Mouse (Mus musculus) forebrain, embryonic 13.5 days (tissue): ENCODE measurements around the gene Sh2d6. TPM values are rescaled to one million over a fixed set of nuclear protein-coding genes. Genes with fewer than 3 reads are reported as not detected.
A peak's percentile ranks its signal among the peaks of the same experiment; 100 is the strongest.
"Not testable (repeated sequence)": the region's sequence is repeated elsewhere in the genome, so short reads cannot be mapped to it uniquely, and the experiment has no call there.

ENCODE experiments used
- ATAC-seq: fragments of 200-750 bp; cut with Nextera tagmentation; 2 replicates; pipeline ENCODE4 v1.8.0; 2017
- H3K27ac ChIP-seq: fragments of 300-500 bp; sonication (generic); 2 replicates; pipeline ENCODE4 v1.5.1; 2015; ENCODE audit warnings: inconsistent platforms, mild to moderate bottlenecking, moderate library complexity
- H3K27me3 ChIP-seq: fragments of 300-500 bp; sonication (generic); 2 replicates; pipeline ENCODE4 v1.6.1; 2015; ENCODE audit warnings: mild to moderate bottlenecking, inconsistent platforms
- H3K36me3 ChIP-seq: fragments of 300-500 bp; sonication (generic); 2 replicates; pipeline ENCODE4 v1.6.1; 2015; ENCODE audit warnings: mild to moderate bottlenecking, inconsistent platforms; ENCODE audit not compliant: poor library complexity, severe bottlenecking
- H3K4me1 ChIP-seq: fragments of 300-500 bp; sonication (generic); 2 replicates; pipeline ENCODE4 v1.6.1; 2015; ENCODE audit warnings: inconsistent platforms
- H3K4me2 ChIP-seq: fragments of 300-500 bp; sonication (generic); 2 replicates; pipeline ENCODE4 v1.6.1; 2015; ENCODE audit warnings: inconsistent platforms, mild to moderate bottlenecking, moderate library complexity
- H3K4me3 ChIP-seq: fragments of 300-500 bp; sonication (generic); 2 replicates; pipeline ENCODE4 v1.5.1; 2015; ENCODE audit warnings: mild to moderate bottlenecking, inconsistent platforms
- H3K9ac ChIP-seq: fragments of 300-500 bp; sonication (generic); 2 replicates; pipeline ENCODE4 v1.6.1; 2015; ENCODE audit warnings: mild to moderate bottlenecking, inconsistent platforms
- H3K9me3 ChIP-seq: fragments of 300-500 bp; sonication (generic); replicated peaks from 2 replicates; pipeline ENCODE4 v1.6.1; 2016; ENCODE audit warnings: inconsistent platforms
- WGBS: fragments of 180-500 bp; shearing (Covaris S2); methylation state at CpG from one replicate; pipeline ENCODE4 v1.1.7; 2015; 5-methylcytosine and 5-hydroxymethylcytosine counted together
- polyA plus RNA-seq: library from polyadenylated mRNA; unstranded; fragments of >200 nt; fragmentation: Nextera tagmentation; extraction: Ambion mirVana; gene quantifications from 2 replicates; pipeline ENCODE4 v1.2.1, GENCODE M21; 2015

Gene Sh2d6
- polyA plus RNA-seq, 1 experiment from 2014 or later = 0.62 TPM

GRCm38 (mm10) chr6:72534035-72534809 lies 12.7 kb upstream of the Sh2d6 start:
- H3K4me1 ChIP-seq = peaks cover 27% of the 10 kb centered on the region
- 41% methylated on average over 9 of the region's 9 CpGs for WGBS
- H3K27ac ChIP-seq = no peak overlapping the region

GRCm38 (mm10) chr6:72533555-72533954 lies 12.0 kb upstream of the Sh2d6 start:
- ATAC-seq = peak; percentile 28; the same call in 1 of the 2 replicates
- H3K27ac ChIP-seq, H3K9ac ChIP-seq: not testable (repeated sequence)

More at GRCm38 (mm10) chr6:72534035-72534809, 12.7 kb upstream of the Sh2d6 start:
- Histone ChIP-seq H3K4me2 (no peak overlapping the region), H3K36me3 (no peaks in the 10 kb centered on the region), H3K27me3 (no peaks in the 10 kb centered on the region), H3K4me3 (no peak overlapping the region), H3K9ac (no peak overlapping the region), H3K9me3 (no peaks in the 10 kb centered on the region)
- ATAC-seq = peak; percentile 67

GRCm38 (mm10) chr6:72532580-72532979 lies 11.1 kb upstream of the Sh2d6 start:
- 75% methylated on average over 4 of the region's 4 CpGs for WGBS
- Histone ChIP-seq H3K27ac (no peak overlapping the region), H3K4me3 (no peak overlapping the region), H3K4me2 (no peak overlapping the region), H3K36me3 (no peaks in the 10 kb centered on the region), H3K9ac (peak overlapping the region; percentile 26; the same call in 1 of the 2 replicates), H3K27me3 (no peaks in the 10 kb centered on the region), H3K9me3 (no peaks in the 10 kb centered on the region), H3K4me1 (peaks cover 18% of the 10 kb centered on the region; the same call in 1 of the 2 replicates)
- ATAC-seq = no peak

More at GRCm38 (mm10) chr6:72533555-72533954, 12.0 kb upstream of the Sh2d6 start:
- not testable (repeated sequence) for H3K4me2 ChIP-seq, H3K9me3 ChIP-seq, H3K27me3 ChIP-seq, H3K36me3 ChIP-seq, H3K4me3 ChIP-seq
- H3K4me1 ChIP-seq = peaks cover 24% of the 10 kb centered on the region
- WGBS = 54% methylated on average over 1 of the region's 1 CpGs

- Histone ChIP-seq H3K4me3 (no peak overlapping the region), H3K4me1 (peaks cover 9% of the 10 kb centered on the region; the same call in 1 of the 2 replicates), H3K36me3 (no peaks in the 10 kb centered on the region), H3K4me2 (no peak overlapping the region), H3K27ac (no peak overlapping the region), H3K9me3 (no peaks in the 10 kb centered on the region), H3K27me3 (no peaks in the 10 kb centered on the region), H3K9ac (no peak overlapping the region)
- WGBS = 78% methylated on average over 10 of the region's 10 CpGs
- ATAC-seq = no peak
Observed at GRCm38 (mm10) chr6:72528410-72529151, 7.1 kb upstream of the Sh2d6 start.

- Histone ChIP-seq H3K9ac (no peak overlapping the region), H3K4me3 (no peak overlapping the region), H3K27me3 (no peaks in the 10 kb centered on the region), H3K9me3 (no peaks in the 10 kb centered on the region), H3K4me2 (no peak overlapping the region), H3K4me1 (no peaks in the 10 kb centered on the region), H3K27ac (no peak overlapping the region), H3K36me3 (no peaks in the 10 kb centered on the region)
- ATAC-seq = no peak
- 87% methylated on average over 4 of the region's 4 CpGs for WGBS
Observed at GRCm38 (mm10) chr6:72527070-72527469, 5.6 kb upstream of the Sh2d6 start.

DNA sequence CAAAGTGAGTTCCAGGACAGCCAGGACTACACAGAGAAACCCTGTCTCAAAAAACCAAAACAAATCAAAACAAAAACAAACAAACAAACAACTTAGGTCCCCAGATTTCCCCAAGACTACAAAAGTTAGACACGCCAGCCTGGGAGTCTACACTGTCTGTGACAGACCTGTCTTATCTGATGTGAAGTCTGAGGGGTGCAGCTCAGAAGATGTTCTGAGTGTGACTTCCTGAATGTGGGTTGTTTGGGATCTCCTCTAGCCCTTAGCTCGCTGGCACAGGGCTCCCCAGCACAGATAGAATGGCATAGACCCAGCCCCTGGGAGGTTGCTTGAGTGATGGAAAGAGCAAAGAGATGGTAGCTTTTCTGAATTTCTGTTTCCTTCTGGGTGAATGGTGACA lies 2.7 kb upstream of the Sh2d6 start:
- no peaks in the 10 kb centered on the region for H3K9me3 ChIP-seq
- no peak overlapping the region for H3K4me3 ChIP-seq
- H3K9ac ChIP-seq = no peak overlapping the region
- no peaks in the 10 kb centered on the region for H3K36me3 ChIP-seq
- H3K4me2 ChIP-seq = no peak overlapping the region
- no peaks in the 10 kb centered on the region for H3K27me3 ChIP-seq
- ATAC-seq = no peak
- H3K4me1 ChIP-seq = peaks cover 20% of the 10 kb centered on the region
- H3K27ac ChIP-seq = no peak overlapping the region
- WGBS = 84% methylated on average over 2 of the region's 2 CpGs

GRCm38 (mm10) chr6:72523222-72523621 lies 1.7 kb upstream of the Sh2d6 start:
- no peak for ATAC-seq
- 67% methylated on average over 4 of the region's 4 CpGs for WGBS
- no peaks in the 10 kb centered on the region for H3K9me3 ChIP-seq

DNA sequence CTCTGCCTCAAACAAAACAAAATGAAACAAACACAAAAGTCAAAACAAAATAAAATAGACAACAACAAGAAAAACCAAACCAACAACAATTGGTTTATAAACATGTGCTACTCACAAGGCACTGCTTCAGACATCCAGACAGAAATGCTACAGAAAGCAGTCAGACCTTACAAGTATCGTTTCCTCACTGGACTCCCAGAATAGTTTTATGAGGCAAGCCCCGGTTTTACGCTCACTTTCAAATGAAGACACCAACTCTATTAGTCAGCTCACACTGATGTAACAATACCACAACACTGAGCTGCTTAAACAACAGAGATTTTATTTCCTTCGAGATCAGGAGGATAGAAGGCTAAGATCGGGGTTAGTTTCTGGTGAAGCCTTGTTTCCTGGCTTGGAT lies 781 bp upstream of the Sh2d6 start:
- H3K4me1 ChIP-seq = peaks cover 31% of the 10 kb centered on the region
- no peaks in the 10 kb centered on the region for H3K27me3 ChIP-seq
- H3K4me2 ChIP-seq = no peak overlapping the region
- H3K4me3 ChIP-seq = no peak overlapping the region
- no peak overlapping the region for H3K9ac ChIP-seq
- no peak for ATAC-seq
- H3K36me3 ChIP-seq = no peaks in the 10 kb centered on the region
- H3K9me3 ChIP-seq = no peaks in the 10 kb centered on the region
- H3K27ac ChIP-seq = no peak overlapping the region
- WGBS = 93% methylated on average over 5 of the region's 5 CpGs

More at GRCm38 (mm10) chr6:72523222-72523621, 1.7 kb upstream of the Sh2d6 start:
- H3K4me1 ChIP-seq = peaks cover 30% of the 10 kb centered on the region
- no peak overlapping the region for H3K4me3 ChIP-seq
- H3K27ac ChIP-seq = no peak overlapping the region
- no peaks in the 10 kb centered on the region for H3K27me3 ChIP-seq
- H3K36me3 ChIP-seq = no peaks in the 10 kb centered on the region
- no peak overlapping the region for H3K9ac ChIP-seq
- no peak overlapping the region for H3K4me2 ChIP-seq

GRCm38 (mm10) chr6:72520904-72521303 lies 603 bp downstream of the Sh2d6 start:
- Histone ChIP-seq H3K4me2 (no peak overlapping the region), H3K27me3 (no peaks in the 10 kb centered on the region), H3K4me3 (no peak overlapping the region), H3K36me3 (no peaks in the 10 kb centered on the region), H3K27ac (peak overlapping the region; percentile 96), H3K4me1 (peaks cover 31% of the 10 kb centered on the region), H3K9me3 (no peaks in the 10 kb centered on the region), H3K9ac (no peak overlapping the region)
- WGBS = 93% methylated on average over 5 of the region's 5 CpGs
- no peak for ATAC-seq

DNA sequence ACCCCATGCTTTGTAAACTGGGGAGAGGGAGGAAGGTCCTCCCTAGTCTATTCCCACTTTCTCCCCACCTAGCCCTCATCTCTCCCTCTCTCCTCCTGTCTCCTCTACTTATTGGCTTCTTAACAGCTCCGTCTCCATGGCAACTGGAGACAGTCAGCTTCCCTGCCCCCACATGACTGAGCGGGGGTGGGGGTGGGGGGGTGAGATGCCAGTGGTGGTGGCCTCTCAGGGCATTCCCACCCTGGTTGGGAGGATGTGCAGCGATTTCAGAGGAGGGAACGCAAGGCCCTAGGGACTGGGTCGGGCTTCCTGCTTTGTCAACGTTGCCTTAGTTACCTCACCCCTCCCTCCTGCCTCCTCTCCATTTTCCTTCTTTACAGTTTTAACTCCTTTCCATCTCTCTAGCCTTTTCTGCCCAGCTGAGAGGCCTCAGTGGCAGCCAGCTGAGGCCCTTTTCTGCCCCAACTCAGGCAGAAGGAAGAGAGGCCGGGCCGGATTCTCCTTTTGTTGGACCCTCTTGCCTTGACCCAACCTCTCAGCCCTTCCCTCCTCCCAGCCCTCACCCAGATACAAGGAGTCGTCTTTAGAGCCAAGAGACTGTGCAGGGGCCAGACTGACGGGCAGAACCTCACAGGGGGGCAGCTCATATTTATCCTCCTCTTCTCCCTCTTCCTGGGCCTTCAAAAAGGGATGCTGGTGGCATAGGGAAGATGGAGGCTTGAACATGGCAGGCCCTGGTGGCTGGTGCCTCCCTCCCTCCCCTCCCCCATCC lies 1.4 kb downstream of the Sh2d6 start:
- WGBS = 6% methylated on average over 10 of the region's 10 CpGs
- Histone ChIP-seq H3K27me3 (no peaks in the 10 kb centered on the region), H3K9ac (peak overlapping the region; percentile 47; the same call in 1 of the 2 replicates), H3K9me3 (no peaks in the 10 kb centered on the region), H3K4me1 (peaks cover 31% of the 10 kb centered on the region), H3K36me3 (no peaks in the 10 kb centered on the region), H3K4me2 (peak overlapping the region; percentile 46), H3K27ac (peak overlapping the region; percentile 96), H3K4me3 (no peak overlapping the region)
- peak; percentile 88 for ATAC-seq

GRCm38 (mm10) chr6:72519303-72519702 lies 2.2 kb downstream of the Sh2d6 start:
- Histone ChIP-seq H3K9ac (peak overlapping the region; percentile 34; the same call in 1 of the 2 replicates), H3K4me3 (no peak overlapping the region), H3K27ac (peak overlapping the region; percentile 96), H3K9me3 (no peaks in the 10 kb centered on the region), H3K36me3 (no peaks in the 10 kb centered on the region), H3K4me1 (peaks cover 31% of the 10 kb centered on the region), H3K4me2 (peak overlapping the region; percentile 46), H3K27me3 (no peaks in the 10 kb centered on the region)
- 28% methylated on average over 8 of the region's 8 CpGs for WGBS
- peak; percentile 51 for ATAC-seq
